Mouse (Mus musculus): ENCODE measurements at regions not wholly inside any gene's neighbourhood (a gene's known extent, or its start where the extent isn't known, plus 50 kb on each side); places are given as distances from the start of the nearest gene placed in this dataset.

DNA sequence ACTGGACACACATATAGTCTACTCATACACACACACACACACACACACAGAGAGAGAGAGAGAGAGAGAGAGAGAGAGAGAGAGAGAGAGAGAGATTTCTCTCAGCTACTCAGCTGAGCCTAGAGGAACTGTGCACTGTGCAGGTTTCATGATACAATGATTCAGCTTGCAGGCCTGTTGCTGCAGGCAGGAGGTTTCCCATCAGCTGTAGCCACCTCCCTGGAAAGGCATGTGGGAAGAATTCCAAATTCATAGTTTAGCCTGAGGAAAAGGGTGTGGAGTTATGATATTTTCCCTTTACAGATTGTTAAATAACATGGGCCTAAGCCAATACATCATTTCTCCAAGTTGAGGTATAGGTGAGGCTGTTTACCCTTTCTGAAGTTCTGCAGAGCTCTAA lies 204.3 kb upstream of the A1bg start:
- no peak for DNase-seq

- DNase-seq = no peak
Measured at GRCm38 (mm10) chr15:61116912-61117311, 194.1 kb upstream of the A1bg start.

- DNase-seq = no peak
Measured at GRCm38 (mm10) chr15:61109429-61110128, 186.8 kb upstream of the A1bg start.

GRCm38 (mm10) chr15:61108957-61109356 lies 186.1 kb upstream of the A1bg start:
- DNase-seq = no peak

DNA sequence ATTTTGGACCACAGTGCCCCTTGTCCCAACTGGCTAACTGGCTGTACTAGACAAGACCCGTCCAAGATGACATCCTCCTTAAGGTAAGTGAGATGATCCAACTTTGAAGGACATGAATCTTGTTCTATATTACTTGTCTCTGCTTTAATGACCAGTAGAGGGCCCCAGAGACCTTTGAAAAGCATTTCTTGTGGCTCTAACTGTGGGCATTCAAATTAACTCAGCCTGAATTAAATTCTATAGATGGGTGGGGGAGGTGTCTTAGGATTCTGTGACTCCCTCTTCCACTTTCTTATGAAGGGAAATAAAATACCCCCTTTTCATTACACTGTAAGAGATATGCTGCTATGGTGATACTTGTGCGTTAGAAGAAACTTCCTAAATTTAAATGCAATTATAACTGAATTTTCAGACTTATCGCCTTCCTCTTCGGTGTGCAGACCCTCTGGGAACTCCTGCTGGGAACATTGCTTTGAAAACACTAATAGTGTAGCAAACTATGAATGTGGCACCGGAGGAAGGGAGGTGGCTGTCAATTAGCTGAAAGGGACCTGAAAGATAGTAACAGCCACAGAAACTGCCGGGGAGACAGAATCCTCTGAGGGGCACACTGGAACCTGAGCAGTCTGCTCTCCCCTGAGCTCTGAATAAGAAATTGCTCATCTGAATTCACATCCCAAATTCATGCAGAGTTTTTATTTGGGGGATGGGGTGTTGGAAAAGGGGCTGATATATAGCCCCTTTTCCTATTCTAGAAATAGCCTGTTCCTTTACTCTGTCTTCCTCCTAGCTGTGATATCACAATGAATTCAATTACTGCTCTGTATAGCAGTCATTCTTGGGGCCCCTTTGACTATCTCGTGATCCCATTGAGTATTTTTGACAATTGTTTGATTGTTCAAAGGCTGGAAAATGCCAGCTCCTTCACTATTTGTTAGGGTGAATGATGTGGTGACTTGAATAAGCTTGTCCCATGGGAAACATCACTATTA lies 179.9 kb upstream of the A1bg start:
- DNase-seq = peak in 1 of 2 experiments; percentile 53

DNA sequence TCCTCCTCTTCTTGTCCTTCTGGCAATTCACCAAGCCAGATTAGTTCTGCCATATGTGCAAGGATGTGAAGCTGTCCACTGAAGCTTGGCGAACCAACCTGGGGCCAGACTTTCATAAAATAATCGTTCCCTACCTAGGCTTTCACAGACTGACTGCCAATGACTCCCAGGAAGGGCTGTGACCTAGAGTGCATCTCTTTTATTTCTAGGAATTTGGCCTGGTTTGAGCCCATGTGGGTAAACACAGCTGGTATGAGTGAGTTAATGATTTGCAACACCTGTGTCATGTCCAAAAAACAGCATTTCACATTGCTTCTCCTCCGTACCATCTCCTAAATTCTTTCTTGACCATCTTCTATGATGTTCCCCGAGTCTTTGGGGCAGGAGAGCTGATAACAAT lies 178.0 kb upstream of the A1bg start:
- DNase-seq = no peak

DNA sequence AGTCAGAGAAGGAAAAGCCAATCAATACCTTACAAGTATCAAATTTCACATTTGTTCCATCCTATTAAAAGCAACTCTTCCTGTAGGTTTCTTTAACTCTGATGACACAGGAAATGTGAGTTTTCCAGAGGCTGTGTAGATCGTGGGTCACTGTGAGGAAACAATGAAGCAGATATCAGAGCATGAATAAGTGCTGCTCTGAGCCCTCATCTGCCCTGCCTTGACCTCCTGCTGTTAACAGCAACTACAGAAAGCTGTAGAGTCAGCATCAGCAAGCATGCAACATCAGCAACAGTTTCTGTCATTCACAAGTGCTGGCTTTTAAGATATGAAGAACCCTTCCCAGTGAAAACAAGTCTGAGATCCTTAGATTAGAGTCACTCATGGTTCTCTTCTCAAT lies 176.2 kb upstream of the A1bg start:
- DNase-seq = no peak

DNA sequence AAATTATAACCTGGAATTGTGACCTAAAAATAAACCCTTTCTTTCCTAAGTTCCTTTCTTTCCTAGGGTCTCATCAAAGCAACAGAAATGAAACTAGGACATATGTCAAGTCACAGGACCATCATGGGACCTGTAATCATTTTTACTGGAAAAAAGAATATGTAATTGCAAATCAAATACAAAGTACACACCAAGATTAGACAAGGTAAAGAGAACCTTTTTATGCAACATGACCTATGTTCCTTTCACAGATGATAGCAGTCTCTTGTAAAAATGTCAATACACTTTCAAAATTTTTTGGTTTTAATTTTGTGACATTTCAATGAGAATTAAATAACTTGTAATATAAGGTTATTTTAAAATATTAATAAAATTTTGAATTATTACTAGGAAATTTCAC lies 175.7 kb upstream of the A1bg start:
- no peak for DNase-seq

GRCm38 (mm10) chr15:61096021-61096781 lies 173.4 kb upstream of the A1bg start:
- DNase-seq = no peak

- peak in 1 of 2 experiments; percentile 18 for DNase-seq
Measured at GRCm38 (mm10) chr15:61055017-61055609, 132.3 kb upstream of the A1bg start.

DNA sequence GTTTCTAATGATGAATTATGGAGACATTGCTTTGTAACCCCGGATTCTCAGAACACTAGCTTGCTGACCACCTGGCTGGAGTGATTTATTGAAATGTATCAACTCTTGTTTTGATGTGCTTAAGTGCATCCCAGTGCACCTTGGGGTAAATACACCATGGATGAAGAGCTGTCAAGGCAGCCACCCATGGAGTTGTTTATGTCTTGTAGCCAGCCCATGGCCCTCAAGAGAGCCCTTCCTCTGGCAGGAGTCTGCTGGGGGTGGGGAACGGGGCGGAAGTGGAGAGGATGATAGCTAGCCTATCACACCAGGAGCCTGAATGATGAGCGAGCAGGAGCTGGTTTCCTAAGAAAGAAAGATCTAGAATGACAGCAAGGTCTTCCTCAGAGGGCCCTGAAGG lies 128.6 kb upstream of the A1bg start:
- DNase-seq = no peak

DNA sequence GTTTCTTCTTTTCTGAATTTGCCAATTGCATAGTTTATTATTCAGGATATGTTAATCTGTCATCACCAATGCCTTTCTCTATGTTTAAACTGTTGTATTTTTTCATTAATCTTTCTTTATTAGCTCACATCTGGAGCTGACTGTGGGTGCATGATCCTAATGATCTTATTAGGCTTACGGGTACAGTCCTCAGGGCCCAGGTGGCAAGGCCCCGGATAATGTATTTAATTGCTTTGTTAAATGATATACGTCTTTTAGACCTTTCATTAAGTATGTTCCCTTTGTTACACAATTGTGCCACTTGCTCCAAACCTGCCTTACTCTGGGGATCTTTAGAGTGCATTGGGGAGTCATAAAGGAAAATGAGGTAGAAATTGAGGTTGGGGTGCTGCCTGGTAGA lies 86.7 kb upstream of the A1bg start:
- no peak for DNase-seq

DNA sequence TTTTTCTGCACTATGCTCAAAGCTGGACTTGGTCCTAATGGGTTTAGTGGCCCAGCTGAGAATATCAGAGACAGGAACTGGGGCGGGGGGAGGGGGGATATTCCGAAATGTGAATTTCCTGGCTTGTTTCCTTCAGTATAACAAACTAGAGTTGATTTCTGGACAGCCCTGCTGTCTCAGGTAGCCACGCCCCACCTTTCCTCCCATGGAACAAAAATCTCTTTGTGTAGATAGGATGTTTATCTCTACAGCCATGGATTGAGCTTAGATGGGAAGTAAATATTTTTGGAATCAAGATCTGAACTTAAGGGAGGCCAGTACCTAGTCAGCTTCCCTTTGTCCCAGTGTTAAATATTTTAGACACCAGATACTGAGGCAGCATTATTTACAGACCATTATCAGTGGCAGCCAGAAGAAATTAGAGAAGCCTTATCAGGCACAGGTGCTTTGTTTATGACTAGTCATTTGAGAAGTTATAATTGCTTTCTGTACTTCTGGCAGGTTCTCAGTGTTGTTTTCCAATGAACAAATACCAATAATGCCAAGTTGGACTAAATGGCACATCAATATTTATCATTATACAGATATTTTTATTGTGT lies 84.7 kb upstream of the A1bg start:
- DNase-seq = peak; percentile 55 to 72

DNA sequence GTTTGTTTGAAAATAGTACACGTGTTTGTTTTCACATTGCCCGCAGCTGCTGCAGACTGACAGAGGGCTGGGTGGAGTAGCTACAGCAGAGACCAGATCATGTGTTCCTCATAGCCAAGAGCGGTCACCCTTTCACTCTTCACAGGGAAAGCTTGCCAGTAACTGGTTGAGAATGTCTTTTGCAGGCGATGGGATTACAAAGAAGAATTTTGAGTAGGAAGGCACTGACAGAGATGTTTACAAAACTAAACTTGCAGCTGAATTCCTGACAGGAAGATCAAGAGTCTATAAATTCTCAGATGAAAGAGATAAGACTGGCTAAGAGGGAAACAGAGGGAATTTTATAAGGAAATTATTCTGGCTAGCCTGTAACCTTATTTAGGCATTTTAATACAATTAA lies 83.8 kb upstream of the A1bg start:
- DNase-seq = peak; percentile 43 to 74

- DNase-seq = no peak
Measured at GRCm38 (mm10) chr15:60993971-60994690, 71.3 kb upstream of the A1bg start.

GRCm38 (mm10) chr15:60993394-60993793 lies 70.6 kb upstream of the A1bg start:
- DNase-seq = no peak

- DNase-seq = peak in 1 of 2 experiments; percentile 14
Measured at GRCm38 (mm10) chr15:60982576-60982975, 59.8 kb upstream of the A1bg start.

Measured in kidney, postnatal 25 days (tissue).